Mouse (Mus musculus) limb, embryonic 15.5 days (tissue): Measurements from ENCODE around the gene Phip. TPM values are rescaled to one million over a fixed set of nuclear protein-coding genes. Genes with fewer than 3 reads are reported as not detected.

Experiments used
- ATAC-seq: fragments of 200-750 bp; cut with Nextera tagmentation; 2 replicates; pipeline ENCODE4 v1.8.0; 2017; ENCODE audit warnings: low read depth, moderate TSS enrichment; ENCODE audit not compliant: insufficient number of reproducible peaks, low FRiP score, low TSS enrichment
- H3K27ac ChIP-seq: fragments of 300-500 bp; sonication (generic); 2 replicates; pipeline ENCODE4 v1.5.1; 2015; ENCODE audit warnings: moderate library complexity, mild to moderate bottlenecking, inconsistent platforms
- H3K27me3 ChIP-seq: fragments of 300-500 bp; sonication (generic); 2 replicates; pipeline ENCODE4 v1.6.1; 2015; ENCODE audit warnings: inconsistent platforms
- H3K36me3 ChIP-seq: fragments of 300-500 bp; sonication (generic); 2 replicates; pipeline ENCODE4 v1.6.1; 2015; ENCODE audit warnings: inconsistent platforms
- H3K4me1 ChIP-seq: fragments of 300-500 bp; sonication (generic); 2 replicates; pipeline ENCODE4 v1.6.1; 2015; ENCODE audit warnings: inconsistent platforms
- H3K4me2 ChIP-seq: fragments of 300-500 bp; sonication (generic); 2 replicates; pipeline ENCODE4 v1.6.1; 2015; ENCODE audit warnings: mild to moderate bottlenecking, inconsistent platforms
- H3K4me3 ChIP-seq: fragments of 300-500 bp; sonication (generic); 2 replicates; pipeline ENCODE4 v1.5.1; 2015; ENCODE audit warnings: mild to moderate bottlenecking, inconsistent platforms
- H3K9ac ChIP-seq: fragments of 300-500 bp; sonication (generic); 2 replicates; pipeline ENCODE4 v1.6.1; 2015; ENCODE audit warnings: inconsistent platforms
- H3K9me3 ChIP-seq: fragments of 300-500 bp; sonication (generic); 2 replicates; pipeline ENCODE4 v1.6.1; 2016; ENCODE audit warnings: inconsistent platforms
- WGBS: fragments of 180-500 bp; shearing (Covaris S2); methylation state at CpG from one replicate; pipeline ENCODE4 v1.1.7; 2015; 5-methylcytosine and 5-hydroxymethylcytosine counted together
- polyA plus RNA-seq: library from polyadenylated mRNA; unstranded; fragments of >200 nt; fragmentation: Nextera tagmentation; extraction: Ambion mirVana; gene quantifications from 2 replicates; pipeline ENCODE4 v1.2.1, GENCODE M21; 2015

The Phip gene
- 86.1 and 87.9 TPM in 2 replicates for polyA plus RNA-seq

GRCm38 (mm10) chr9:82975342-82976215 lies at the start of gene Phip:
Phip (minus strand) TSS chr9:82975516.
- Histone ChIP-seq H3K36me3 (no peaks in the 10 kb centered on the region), H3K4me3 (peak within 1 kb of the TSS; percentile 78), H3K27me3 (no peaks in the 10 kb centered on the region), H3K9me3 (no peaks in the 10 kb centered on the region), H3K9ac (peak within 1 kb of the TSS; percentile 91), H3K4me1 (peaks cover 6% of the 10 kb centered on the region; the same call in 1 of the 2 replicates), H3K4me2 (peak within 1 kb of the TSS; percentile 56), H3K27ac (peak within 1 kb of the TSS; percentile 99)
- WGBS: under 1% methylated on average over 67 of the region's 79 CpGs
- peak; percentile 85 for ATAC-seq

GRCm38 (mm10) chr9:83023724-83024123 lies 48.4 kb upstream of the Phip start:
- Histone ChIP-seq H3K36me3 (no peaks in the 10 kb centered on the region), H3K27ac (no peak overlapping the region), H3K4me3 (no peak overlapping the region), H3K9me3 (no peaks in the 10 kb centered on the region), H3K4me2 (no peak overlapping the region), H3K27me3 (no peaks in the 10 kb centered on the region), H3K9ac (no peak overlapping the region), H3K4me1 (no peaks in the 10 kb centered on the region)
- no peak for ATAC-seq
- 67% methylated on average over 6 of the region's 6 CpGs for WGBS

- Histone ChIP-seq H3K9me3 (no peaks in the 10 kb centered on the region), H3K4me2 (no peak overlapping the region), H3K36me3 (no peaks in the 10 kb centered on the region), H3K9ac (no peak overlapping the region), H3K27ac (no peak overlapping the region), H3K4me3 (no peak overlapping the region), H3K27me3 (no peaks in the 10 kb centered on the region), H3K4me1 (no peaks in the 10 kb centered on the region)
- no peak for ATAC-seq
- WGBS: 59% methylated on average over 4 of the region's 4 CpGs
Observed at GRCm38 (mm10) chr9:83014516-83014915, 39.2 kb upstream of the Phip start.

GRCm38 (mm10) chr9:83008306-83008705 lies 33.0 kb upstream of the Phip start:
- Histone ChIP-seq H3K36me3 (no peaks in the 10 kb centered on the region), H3K4me2 (no peak overlapping the region), H3K9me3 (no peaks in the 10 kb centered on the region), H3K4me3 (no peak overlapping the region), H3K27me3 (no peaks in the 10 kb centered on the region), H3K9ac (no peak overlapping the region), H3K4me1 (no peaks in the 10 kb centered on the region), H3K27ac (no peak overlapping the region)
- 89% methylated on average over 1 of the region's 1 CpGs for WGBS
- ATAC-seq: no peak

GRCm38 (mm10) chr9:83001342-83001741 lies 26.0 kb upstream of the Phip start:
- no peaks in the 10 kb centered on the region for H3K27me3 ChIP-seq
- H3K36me3 ChIP-seq: no peaks in the 10 kb centered on the region
- H3K9me3 ChIP-seq: no peaks in the 10 kb centered on the region
- no peak overlapping the region for H3K4me2 ChIP-seq
- 84% methylated on average over 4 of the region's 4 CpGs for WGBS
- no peaks in the 10 kb centered on the region for H3K4me1 ChIP-seq
- no peak overlapping the region for H3K4me3 ChIP-seq
- H3K27ac ChIP-seq: no peak overlapping the region
- ATAC-seq: no peak
- H3K9ac ChIP-seq: no peak overlapping the region

- H3K27ac ChIP-seq: no peak overlapping the region
- no peak overlapping the region for H3K9ac ChIP-seq
- WGBS: 59% methylated on average over 2 of the region's 2 CpGs
- H3K36me3 ChIP-seq: no peaks in the 10 kb centered on the region
- no peaks in the 10 kb centered on the region for H3K4me1 ChIP-seq
- no peak overlapping the region for H3K4me2 ChIP-seq
- H3K27me3 ChIP-seq: no peaks in the 10 kb centered on the region
- ATAC-seq: no peak
- H3K9me3 ChIP-seq: no peaks in the 10 kb centered on the region
- no peak overlapping the region for H3K4me3 ChIP-seq
Observed at GRCm38 (mm10) chr9:82997765-82998500, 22.6 kb upstream of the Phip start.

- Histone ChIP-seq H3K4me3 (0 out of 2 replicates have a peak overlapping the region, but pooled peaks have one; percentile 78), H3K9me3 (no peaks in the 10 kb centered on the region), H3K36me3 (no peaks in the 10 kb centered on the region), H3K9ac (no peak overlapping the region), H3K4me1 (peaks cover 3% of the 10 kb centered on the region; the same call in 1 of the 2 replicates), H3K4me2 (peak overlapping the region; percentile 56; the same call in 1 of the 2 replicates), H3K27me3 (no peaks in the 10 kb centered on the region), H3K27ac (no peak overlapping the region)
- ATAC-seq: no peak
- 10% methylated on average over 5 of the region's 5 CpGs for WGBS
Observed at GRCm38 (mm10) chr9:82976936-82977335, 1.6 kb upstream of the Phip start.

GRCm38 (mm10) chr9:82976219-82976618 lies 903 bp upstream of the Phip start:
- peak overlapping the region; percentile 99 for H3K27ac ChIP-seq
- no peaks in the 10 kb centered on the region for H3K9me3 ChIP-seq
- H3K4me3 ChIP-seq: peak overlapping the region; percentile 78
- H3K4me1 ChIP-seq: peaks cover 6% of the 10 kb centered on the region; the same call in 1 of the 2 replicates
- 1% methylated on average over 9 of the region's 9 CpGs for WGBS
- H3K36me3 ChIP-seq: no peaks in the 10 kb centered on the region
- no peaks in the 10 kb centered on the region for H3K27me3 ChIP-seq
- H3K9ac ChIP-seq: peak overlapping the region; percentile 91; the same call in 1 of the 2 replicates
- H3K4me2 ChIP-seq: peak overlapping the region; percentile 56
- ATAC-seq: no peak

- H3K27me3 ChIP-seq: no peaks in the 10 kb centered on the region
- ATAC-seq: no peak
- peak overlapping the region; percentile 78 for H3K4me3 ChIP-seq
- H3K36me3 ChIP-seq: no peaks in the 10 kb centered on the region
- H3K27ac ChIP-seq: peak overlapping the region; percentile 99
- no peaks in the 10 kb centered on the region for H3K9me3 ChIP-seq
- H3K9ac ChIP-seq: peak overlapping the region; percentile 91
- under 1% methylated on average over 36 of the region's 61 CpGs for WGBS
- peak overlapping the region; percentile 56 for H3K4me2 ChIP-seq
- H3K4me1 ChIP-seq: peaks cover 9% of the 10 kb centered on the region; the same call in 1 of the 2 replicates
Observed at GRCm38 (mm10) chr9:82974962-82975341, 364 bp downstream of the Phip start.

- ATAC-seq: peak; percentile 79
- H3K27ac ChIP-seq: peak overlapping the region; percentile 99
- H3K27me3 ChIP-seq: no peaks in the 10 kb centered on the region
- under 1% methylated on average over 64 of the region's 75 CpGs for WGBS
- H3K4me2 ChIP-seq: peak overlapping the region; percentile 56
- H3K4me1 ChIP-seq: peaks cover 9% of the 10 kb centered on the region; the same call in 1 of the 2 replicates
- no peaks in the 10 kb centered on the region for H3K9me3 ChIP-seq
- H3K4me3 ChIP-seq: peak overlapping the region; percentile 78
- H3K36me3 ChIP-seq: no peaks in the 10 kb centered on the region
- H3K9ac ChIP-seq: peak overlapping the region; percentile 91
Observed at GRCm38 (mm10) chr9:82974187-82974861, 992 bp downstream of the Phip start.

GRCm38 (mm10) chr9:82973321-82973892 lies 1.9 kb downstream of the Phip start:
- Histone ChIP-seq H3K9ac (peak overlapping the region; percentile 91; the same call in 1 of the 2 replicates), H3K4me3 (peak overlapping the region; percentile 78), H3K27me3 (no peaks in the 10 kb centered on the region), H3K4me1 (peaks cover 9% of the 10 kb centered on the region; the same call in 1 of the 2 replicates), H3K9me3 (no peaks in the 10 kb centered on the region), H3K27ac (0 out of 2 replicates have a peak overlapping the region, but pooled peaks have one; percentile 1), H3K4me2 (peak overlapping the region; percentile 56), H3K36me3 (no peaks in the 10 kb centered on the region)
- ATAC-seq: no peak
- WGBS: 10% methylated on average over 8 of the region's 8 CpGs
